Mouse (Mus musculus) G1E-ER4 (cell line): ENCODE measurements around the gene Sp100. TPM values are rescaled to one million over a fixed set of nuclear protein-coding genes. Genes with fewer than 3 reads are reported as not detected.
"Not testable (repeated sequence)": the region's sequence is repeated elsewhere in the genome, so short reads cannot be mapped to it uniquely, and the experiment has no call there.

Source experiments
- GATA1 ChIP-seq: IDR thresholded peaks from one replicate; pipeline ENCODE4 v1.8.0; 2012; ENCODE audit warnings: low read length, inconsistent platforms
- polyA plus RNA-seq: library from polyadenylated mRNA; stranded (reverse); fragments of >175 nt; gene quantifications from 2 replicates; pipeline ENCODE4 v1.2.3, GENCODE M21; 2012

Gene Sp100
- polyA plus RNA-seq: not detected in 2 replicates

- TF ChIP-seq GATA1: not testable (repeated sequence)
These were observed at the start of gene Sp100 for GRCm38 (mm10) chr1:85649881-85650280. TSS of gene Sp100 (plus strand) at chr1:85649988.

DNA sequence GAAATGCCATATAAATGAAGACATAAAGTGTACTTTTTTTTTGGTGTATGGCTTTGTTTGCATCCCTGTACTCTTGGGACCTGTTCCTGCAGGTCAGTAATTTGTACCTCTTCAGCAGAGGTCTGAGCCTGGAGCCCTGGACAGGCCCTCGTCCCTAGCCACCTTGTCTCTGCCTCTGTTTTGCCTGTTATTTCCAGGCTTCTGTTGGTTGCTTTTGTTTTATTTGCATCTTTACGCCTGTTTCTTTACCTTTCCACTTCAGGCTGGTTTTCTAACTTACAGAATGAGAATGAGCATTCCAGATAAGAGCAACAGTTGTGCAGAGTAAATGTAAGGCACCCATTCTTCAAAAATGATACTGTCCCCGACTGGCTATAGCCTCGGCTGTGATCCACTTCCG lies 49.7 kb upstream of the Sp100 start, which contains the start of gene Sp140:
Gene Sp140 (plus strand): TSS at position 301 of the 400 bp plus-strand sequence.
- TF ChIP-seq GATA1: not testable (repeated sequence)

DNA sequence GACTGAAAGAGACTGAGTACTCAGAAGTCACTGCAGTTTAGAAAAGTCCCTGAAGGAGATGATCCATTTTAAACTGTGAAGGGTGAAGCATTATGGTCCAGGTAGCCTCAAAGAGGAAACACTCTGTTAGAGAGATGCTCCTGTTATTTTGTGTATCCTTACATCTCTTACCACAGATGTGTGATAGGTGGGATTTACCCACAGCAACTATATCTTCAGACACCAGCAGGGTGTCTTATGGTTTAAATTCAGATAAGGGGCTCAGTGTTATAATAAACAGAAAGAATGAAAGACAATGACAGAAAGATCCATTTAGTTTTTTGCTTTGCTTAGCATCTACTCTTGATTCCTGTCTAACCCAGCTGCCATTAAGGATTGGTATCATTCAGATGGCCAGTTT lies 14.5 kb downstream of the Sp100 start:
- no peak for TF ChIP-seq GATA1

DNA sequence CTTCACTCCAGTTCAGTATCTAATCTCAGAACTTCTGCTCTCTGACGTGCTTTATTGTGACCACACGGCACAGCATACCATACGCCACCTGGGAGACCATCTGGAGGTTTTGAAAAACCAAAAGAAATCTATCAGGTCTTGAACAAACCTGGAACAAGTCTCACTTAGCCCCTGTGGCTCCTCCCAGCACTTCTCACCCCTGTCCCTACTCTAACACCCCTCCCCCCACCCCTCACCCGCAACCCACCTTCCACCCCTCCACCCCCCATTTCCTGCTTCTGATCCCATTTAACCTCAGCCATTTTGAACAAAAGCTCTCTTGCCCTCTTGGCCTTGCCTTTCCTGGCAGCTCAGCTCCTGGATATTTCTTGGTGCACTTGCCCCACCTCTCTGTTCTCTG lies 30.4 kb downstream of the Sp100 start:
- no peak for TF ChIP-seq GATA1

DNA sequence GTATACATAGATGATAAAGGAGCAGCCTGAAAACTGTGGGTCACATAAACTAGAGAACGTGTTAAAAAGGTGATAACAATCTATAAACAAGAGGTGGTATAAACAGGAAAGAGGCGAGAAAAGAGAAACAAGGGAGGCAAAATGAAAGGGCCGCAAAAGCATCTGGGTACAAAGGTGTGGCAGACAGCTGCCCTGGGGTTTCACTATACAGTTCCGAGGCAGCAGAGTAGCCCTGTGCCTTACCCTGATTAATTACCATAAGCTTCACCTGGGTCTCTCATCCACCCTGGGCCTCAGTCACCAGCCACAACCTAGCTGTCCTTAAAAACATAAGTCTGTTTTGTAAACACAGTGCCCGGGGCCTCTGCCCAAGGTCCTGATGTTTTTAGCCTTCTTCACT lies 36.9 kb downstream of the Sp100 start:
- TF ChIP-seq GATA1: no peak

GRCm38 (mm10) chr1:85687346-85687745 lies 37.6 kb downstream of the Sp100 start:
- TF ChIP-seq GATA1: no peak

DNA sequence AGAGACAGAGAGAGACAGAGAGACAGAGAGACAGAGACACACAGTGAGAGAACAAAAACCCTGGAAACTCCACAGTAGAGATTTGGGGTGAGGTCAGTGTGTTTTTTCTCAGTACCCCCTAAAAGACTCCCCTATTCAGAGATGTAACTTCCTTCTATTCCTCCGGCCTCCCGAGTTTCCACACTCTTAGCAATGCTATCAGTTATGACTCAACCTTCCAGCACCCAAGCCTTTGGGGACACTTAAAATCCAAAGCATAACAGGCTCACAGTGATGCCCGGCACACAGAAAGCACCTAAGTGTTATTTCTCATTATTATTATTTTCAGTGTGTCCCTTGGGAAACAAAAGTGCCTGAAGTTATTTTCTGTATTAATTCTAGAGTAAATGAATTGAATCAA lies 40.8 kb downstream of the Sp100 start:
- no peak for TF ChIP-seq GATA1

- TF ChIP-seq GATA1: no peak
These were observed 42.5 kb downstream of the Sp100 start for GRCm38 (mm10) chr1:85692281-85692680.

DNA sequence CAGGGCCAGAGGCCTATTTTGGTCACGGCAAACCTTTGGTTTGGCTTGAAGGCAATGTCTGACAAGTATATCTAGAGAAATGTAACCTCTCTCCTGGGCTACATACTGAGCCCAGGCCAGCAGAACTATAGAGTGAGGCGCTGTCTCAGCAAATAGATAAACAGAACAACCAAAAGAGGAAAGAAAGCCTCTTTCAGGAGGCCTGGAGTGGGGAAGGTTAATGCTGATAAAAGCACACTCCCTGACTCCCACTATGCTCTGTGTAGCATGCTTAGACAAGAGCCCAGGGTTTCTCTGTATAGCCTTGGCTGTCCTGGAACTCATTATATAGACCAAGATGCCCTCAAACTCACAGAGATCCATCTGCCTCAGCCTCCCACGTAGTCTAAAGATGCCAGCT lies 43.5 kb downstream of the Sp100 start:
- no peak for TF ChIP-seq GATA1

- no peak for TF ChIP-seq GATA1
These were observed 45.9 kb downstream of the Sp100 start for GRCm38 (mm10) chr1:85695646-85696045.

GRCm38 (mm10) chr1:85697721-85698493 lies 48.1 kb downstream of the Sp100 start:
- no peak for TF ChIP-seq GATA1

DNA sequence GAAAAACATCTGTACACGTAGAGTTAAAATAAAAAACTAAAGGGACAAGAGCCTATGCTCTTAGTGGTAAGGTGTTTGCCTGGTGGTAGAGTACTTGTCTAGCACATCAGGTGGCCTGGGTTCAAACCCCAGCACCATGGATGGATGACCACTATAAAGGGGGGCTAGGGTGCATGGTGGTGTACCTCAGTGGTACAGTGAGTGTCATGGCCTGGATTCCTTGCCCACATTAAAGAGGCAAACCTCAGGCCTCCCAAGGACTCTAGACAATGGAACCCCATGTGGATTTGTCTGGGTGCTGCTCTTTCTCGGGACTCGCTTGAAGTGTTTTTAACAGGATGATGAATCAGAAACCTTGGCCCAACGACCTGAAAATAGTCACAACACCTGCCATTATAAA lies 52.7 kb downstream of the Sp100 start:
- no peak for TF ChIP-seq GATA1

- no peak for TF ChIP-seq GATA1
These were observed 53.7 kb downstream of the Sp100 start for GRCm38 (mm10) chr1:85703245-85704186.

DNA sequence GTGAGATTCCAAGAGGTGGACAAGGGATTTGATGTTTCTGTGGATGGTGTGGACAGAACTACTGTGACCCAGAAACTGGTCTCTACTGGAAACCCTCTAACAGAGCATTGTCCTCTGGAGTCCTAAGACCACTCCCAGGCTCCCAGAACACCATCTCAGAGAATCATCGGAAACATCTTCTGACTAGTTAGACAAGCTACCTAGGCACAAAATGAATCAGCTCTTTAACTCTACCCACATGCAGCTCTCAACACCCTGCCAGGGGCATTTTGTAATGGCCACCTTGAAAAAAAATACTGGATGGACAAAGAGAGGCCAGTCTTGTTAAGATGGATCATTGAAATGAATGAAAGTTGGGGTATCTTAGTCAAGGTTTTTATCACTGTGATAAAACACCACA lies 55.8 kb downstream of the Sp100 start:
- no peak for TF ChIP-seq GATA1

DNA sequence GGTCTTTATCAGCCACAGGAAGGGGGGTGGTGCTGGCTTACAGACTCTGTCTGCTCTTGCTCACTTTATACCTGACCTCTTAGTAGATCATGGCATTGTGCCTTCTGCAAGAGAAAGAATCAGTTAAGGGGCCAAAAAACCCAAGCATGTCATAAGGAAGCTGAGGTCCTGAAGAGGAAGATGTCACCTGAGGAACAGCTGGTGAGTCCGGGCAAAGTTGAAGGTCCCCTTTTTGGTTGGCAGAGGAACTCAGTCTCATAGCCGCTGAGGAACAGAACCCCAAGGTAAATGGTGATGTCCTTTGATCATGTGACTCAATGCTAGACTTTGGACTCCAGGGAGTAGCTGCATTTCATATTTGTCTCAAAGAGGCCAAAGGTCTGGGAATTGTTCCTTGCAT lies 57.0 kb downstream of the Sp100 start:
- TF ChIP-seq GATA1: no peak

GRCm38 (mm10) chr1:85714501-85714900 lies 64.7 kb downstream of the Sp100 start:
- no peak for TF ChIP-seq GATA1

- TF ChIP-seq GATA1: no peak
These were observed 66.7 kb downstream of the Sp100 start for GRCm38 (mm10) chr1:85716447-85717027.
